In the genomic region with DNA sequence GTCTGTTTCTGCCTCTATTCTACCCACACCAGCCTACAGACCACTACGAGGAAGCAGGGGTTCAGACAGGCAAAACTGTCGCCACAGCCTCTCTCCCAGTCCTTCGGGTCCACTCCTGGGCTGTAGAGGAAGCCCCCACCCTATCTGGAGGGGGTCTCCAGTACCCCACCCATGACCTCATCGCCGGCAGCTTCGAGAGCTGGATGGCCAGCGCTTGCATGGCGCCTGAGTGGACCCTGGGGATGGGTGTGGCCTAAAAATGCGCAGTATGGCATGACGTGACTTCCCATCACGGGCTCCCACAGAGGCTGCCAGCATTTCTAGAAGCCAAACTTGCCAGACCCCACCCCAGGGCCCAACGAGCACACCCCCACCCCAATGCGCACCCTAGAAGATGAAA, we compare ENCODE assay signal across 11 mouse cellular contexts. TPM values are rescaled to one million over a fixed set of nuclear protein-coding genes. Genes with fewer than 3 reads are reported as not detected.
A peak's percentile ranks its signal among the peaks of the same experiment; 100 is the strongest.
DNase-seq lines count a peak whose midpoint lies in the region; ATAC-seq and TF ChIP-seq lines count a peak whose summit lies in the region.
"Had no signal": no experiment of that assay in that cellular context is flagged by ENCODE, and none has a peak within 500 bp of the region (broad histone marks: within the 10 kb centered on the region; RNA-seq: fewer than 3 reads in every experiment).

No protein-coding gene starts in this region.

- 84% methylated on average over 13 of the region's 13 CpGs for WGBS in kidney, embryonic 15.5 days
- WGBS in limb, embryonic 10.5 days = 93% methylated on average over 13 of the region's 13 CpGs
- 88% methylated on average over 13 of the region's 13 CpGs for WGBS in stomach, embryonic 14.5 days
- 93% methylated on average over 13 of the region's 13 CpGs for WGBS in forebrain, postnatal 0 days

- no peaks in the 10 kb centered on the region for H3K9me3 ChIP-seq in kidney, embryonic 15.5 days (replicated peaks)
- no peaks in the 10 kb centered on the region for H3K9me3 ChIP-seq in limb, embryonic 10.5 days (replicated peaks)
- H3K9me3 ChIP-seq in stomach, embryonic 14.5 days (ENCODE audit: control insufficient read depth, low read depth, low read length) = no peaks in the 10 kb centered on the region
- H3K9me3 ChIP-seq in forebrain, postnatal 0 days (ENCODE audit: low read length) = no peaks in the 10 kb centered on the region

- no peak overlapping the region for H3K4me3 ChIP-seq in kidney, embryonic 15.5 days (replicated peaks)
- no peak overlapping the region for H3K4me3 ChIP-seq in limb, embryonic 10.5 days
- H3K4me3 ChIP-seq in stomach, embryonic 14.5 days (ENCODE audit: low read depth, low read length) = peak overlapping the region; percentile 23
- no peak overlapping the region for H3K4me3 ChIP-seq in forebrain, postnatal 0 days (ENCODE audit: low read depth, low read length)
- H3K4me3 ChIP-seq: left cerebral cortex, adult 2 months had no signal

- H3K27ac ChIP-seq in kidney, embryonic 15.5 days = no peak overlapping the region
- H3K27ac ChIP-seq in limb, embryonic 10.5 days = peak overlapping the region; percentile 44; the same call in 1 of the 2 replicates
- no peak overlapping the region for H3K27ac ChIP-seq in stomach, embryonic 14.5 days (ENCODE audit: low read length)
- H3K27ac ChIP-seq in forebrain, postnatal 0 days (ENCODE audit: low read depth, low read length) = no peak overlapping the region
- H3K27ac ChIP-seq: left cerebral cortex, adult 2 months had no signal

- 0 out of 2 replicates have a peak, but pooled peaks have one; percentile 12 for ATAC-seq in kidney, embryonic 15.5 days (replicated peaks; ENCODE audit: low FRiP score)
- ATAC-seq in stomach, embryonic 14.5 days (ENCODE audit: insufficient number of reproducible peaks, insufficient read depth, low FRiP score, low read depth) = no peak
- ATAC-seq in forebrain, postnatal 0 days = no peak
- ATAC-seq: forebrain, embryonic 16.5 days had no signal

- TF ChIP-seq CTCF in forebrain, postnatal 0 days (IDR thresholded peaks at IDR 0.05; ENCODE audit: low read depth) = no peak

- DNase-seq in kidney, postnatal 4 days = no peak
- peak; percentile 43 for DNase-seq in heart, adult 8-10 months (ENCODE audit: low spot score)
- no peak for DNase-seq in limb, embryonic 10.5 days (ENCODE audit: low spot score)
- no peak for DNase-seq in urinary bladder, adult 18-20 months (ENCODE audit: low spot score in 2 of 2)
- DNase-seq in T-cell, adult 2 months (ENCODE audit: low spot score) = no peak
- no peak for DNase-seq in forebrain, postnatal 0 days
- DNase-seq: cerebellum, postnatal 10 days had no signal

- H3K27me3 ChIP-seq in kidney, embryonic 15.5 days = no peaks in the 10 kb centered on the region
- H3K27me3 ChIP-seq in limb, embryonic 10.5 days (ENCODE audit: low read depth, poor library complexity, severe bottlenecking) = no peaks in the 10 kb centered on the region
- H3K27me3 ChIP-seq in stomach, embryonic 14.5 days (ENCODE audit: control insufficient read depth, insufficient read depth, low read length) = no peaks in the 10 kb centered on the region
- H3K27me3 ChIP-seq in forebrain, postnatal 0 days (ENCODE audit: insufficient read depth, low read length) = no peaks in the 10 kb centered on the region

- H3K4me1 ChIP-seq in kidney, embryonic 15.5 days = peaks cover 35% of the 10 kb centered on the region
- peaks cover 31% of the 10 kb centered on the region for H3K4me1 ChIP-seq in limb, embryonic 10.5 days
- no peaks in the 10 kb centered on the region; the same call in 1 of the 2 replicates for H3K4me1 ChIP-seq in stomach, embryonic 14.5 days (ENCODE audit: control insufficient read depth, insufficient read depth, low read length)
- H3K4me1 ChIP-seq in forebrain, postnatal 0 days (ENCODE audit: insufficient read depth) = no peaks in the 10 kb centered on the region

- peak overlapping the region; percentile 52; the same call in 1 of the 2 replicates for H3K4me2 ChIP-seq in kidney, embryonic 15.5 days
- H3K4me2 ChIP-seq in stomach, embryonic 14.5 days (replicated peaks; ENCODE audit: low read depth, low read length) = peak overlapping the region; percentile 35
- no peak overlapping the region for H3K4me2 ChIP-seq in forebrain, postnatal 0 days (ENCODE audit: low read depth)

- no peaks in the 10 kb centered on the region for H3K36me3 ChIP-seq in kidney, embryonic 15.5 days
- no peaks in the 10 kb centered on the region for H3K36me3 ChIP-seq in limb, embryonic 10.5 days
- H3K36me3 ChIP-seq in stomach, embryonic 14.5 days (ENCODE audit: control insufficient read depth, insufficient read depth, low read length) = no peaks in the 10 kb centered on the region
- H3K36me3 ChIP-seq in forebrain, postnatal 0 days (ENCODE audit: insufficient read depth) = no peaks in the 10 kb centered on the region

- H3K9ac ChIP-seq in kidney, embryonic 15.5 days = no peak overlapping the region
- H3K9ac ChIP-seq in stomach, embryonic 14.5 days (replicated peaks; ENCODE audit: low read depth, low read length) = no peak overlapping the region
- H3K9ac ChIP-seq in forebrain, postnatal 0 days = no peak overlapping the region

RNA-seq across cellular contexts. Expression of a gene that starts 2.0 kb away (rescaled TPM):
- 3.5 and 5.0 TPM in 2 replicates for polyA plus RNA-seq in kidney, embryonic 15.5 days (2015; fragmentation: Nextera tagmentation; extraction: Ambion mirVana)
- total RNA-seq in heart, adult 8-10 months (2022) = 1 to 10 TPM; 5.7 to 8.5 (median 6.1) TPM
- polyA plus RNA-seq in limb, embryonic 10.5 days (2016; fragmentation: Nextera tagmentation; extraction: Ambion mirVana) = 1.3 and 1.6 TPM in 2 replicates
- 17.3 and 20.0 TPM in 2 replicates for polyA plus RNA-seq in stomach, embryonic 14.5 days (2014; fragmentation: Nextera tagmentation; extraction: Ambion mirVana)
- 0.38 and 1.8 TPM in 2 replicates for total RNA-seq in forebrain, postnatal 0 days (2014; rRNA removed)
- polyA plus RNA-seq in forebrain, postnatal 0 days (2015; fragmentation: Nextera tagmentation; extraction: Ambion mirVana) = 1.1 and 1.9 TPM in 2 replicates
